Mouse (Mus musculus): ENCODE measurements around the gene Gata3. TPM values are rescaled to one million over a fixed set of nuclear protein-coding genes. Genes with fewer than 3 reads are reported as not detected.

The Gata3 gene
- 5.5 and 6.1 TPM in 2 replicates for polyA plus RNA-seq (2011; ENCODE audit: insufficient read depth, insufficient read length, low read depth, missing spikeins)

DNA sequence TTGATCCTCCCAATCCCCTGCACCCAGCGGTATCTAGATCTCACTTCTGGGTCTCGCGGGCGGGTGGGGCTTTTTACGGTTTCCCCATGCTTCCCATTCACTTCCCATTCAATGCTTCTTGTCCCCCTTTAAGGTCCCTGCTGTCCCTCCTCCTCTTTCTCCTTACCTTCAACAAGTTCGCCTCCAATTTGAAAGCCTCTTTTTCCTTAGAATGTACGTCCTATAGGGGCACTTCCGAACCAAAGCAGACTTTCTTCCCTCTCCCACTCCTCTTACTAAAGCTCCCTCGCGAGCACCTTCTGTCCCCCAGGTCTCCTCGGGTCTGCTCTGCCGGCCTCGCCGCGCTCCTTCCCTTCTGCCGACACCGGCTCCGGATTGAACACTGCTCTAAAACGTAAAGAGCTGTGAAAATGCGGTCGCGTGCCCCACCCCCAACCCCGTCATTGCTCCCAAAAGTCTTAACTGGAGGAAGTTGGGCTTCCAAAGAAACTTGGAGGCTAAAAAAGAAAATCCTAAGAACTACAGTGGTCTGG, at the start of gene Gata3:
Gata3 (minus strand) TSS at position 384 of the 533 bp plus-strand sequence.
- peak within 1 kb of the TSS; percentile 55 for H3K4me3 ChIP-seq (ENCODE audit: low read depth, low read length)
- no peak within 1 kb of the TSS for H3K27ac ChIP-seq (ENCODE audit: insufficient read depth, low read length)
- peaks cover 26% of the 10 kb centered on the region for H3K27me3 ChIP-seq (ENCODE audit: control insufficient read depth, insufficient read depth, low read length, poor library complexity, severe bottlenecking)
- TF ChIP-seq EP300 (IDR thresholded peaks at IDR 0.05; ENCODE audit: insufficient read depth, low read depth, low read length) (no peak), CTCF (IDR thresholded peaks at IDR 0.05; ENCODE audit: low read depth, low read length) (no peak), POLR2A (IDR thresholded peaks at IDR 0.05; ENCODE audit: insufficient read depth, low read length) (no peak)
- H3K9ac ChIP-seq (ENCODE audit: low read depth, poor library complexity, severe bottlenecking), result 0 out of 2 replicates have a peak within 1 kb of the TSS, but pooled peaks have one; percentile 13
- no peaks in the 10 kb centered on the region for H3K4me1 ChIP-seq (ENCODE audit: control insufficient read depth, insufficient read depth, low read length)
- no peaks in the 10 kb centered on the region for H3K36me3 ChIP-seq (ENCODE audit: control insufficient read depth, insufficient read depth, low read length, poor library complexity, severe bottlenecking)
- H3K9me3 ChIP-seq (replicated peaks; ENCODE audit: control insufficient read depth, insufficient read depth, low read length, poor library complexity, severe bottlenecking), result no peaks in the 10 kb centered on the region

DNA sequence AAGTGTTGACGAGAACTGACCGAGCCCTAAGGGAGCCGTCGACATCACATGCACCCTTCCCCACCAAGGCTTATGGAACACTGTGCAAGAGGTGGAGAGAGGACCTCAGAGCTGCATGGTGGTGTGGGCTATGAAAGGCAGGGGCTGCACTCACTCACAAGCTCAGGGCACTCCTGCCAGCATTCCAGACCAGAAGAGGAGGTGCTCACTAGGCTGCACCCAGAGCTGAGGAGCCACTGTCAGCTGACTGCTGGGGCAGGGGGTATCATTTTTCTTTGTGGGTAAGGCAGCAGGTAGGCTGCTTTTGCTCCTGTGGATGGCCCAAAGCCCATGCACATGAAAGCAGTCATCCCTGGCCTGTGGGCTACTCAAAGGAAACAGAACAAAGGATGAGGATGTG, 49.4 kb upstream of the Gata3 start:
- Histone ChIP-seq H3K4me3 (ENCODE audit: low read depth, low read length) (no peak overlapping the region), H3K9me3 (replicated peaks; ENCODE audit: control insufficient read depth, insufficient read depth, low read length, poor library complexity, severe bottlenecking) (no peaks in the 10 kb centered on the region), H3K27ac (ENCODE audit: insufficient read depth, low read length) (no peak overlapping the region), H3K9ac (ENCODE audit: low read depth, poor library complexity, severe bottlenecking) (no peak overlapping the region), H3K4me1 (ENCODE audit: control insufficient read depth, insufficient read depth, low read length) (peaks cover 5% of the 10 kb centered on the region), H3K36me3 (ENCODE audit: control insufficient read depth, insufficient read depth, low read length, poor library complexity, severe bottlenecking) (no peaks in the 10 kb centered on the region; the same call in 1 of the 2 replicates), H3K27me3 (ENCODE audit: control insufficient read depth, insufficient read depth, low read length, poor library complexity, severe bottlenecking) (no peaks in the 10 kb centered on the region)
- TF ChIP-seq CTCF (IDR thresholded peaks at IDR 0.05; ENCODE audit: low read depth, low read length), result no peak
- TF ChIP-seq EP300 (IDR thresholded peaks at IDR 0.05; ENCODE audit: insufficient read depth, low read depth, low read length), result no peak
- TF ChIP-seq POLR2A (IDR thresholded peaks at IDR 0.05; ENCODE audit: insufficient read depth, low read length), result no peak

GRCm38 (mm10) chr2:9935965-9936364, 46.1 kb upstream of the Gata3 start:
- Histone ChIP-seq H3K4me3 (ENCODE audit: low read depth, low read length) (no peak overlapping the region), H3K27me3 (ENCODE audit: control insufficient read depth, insufficient read depth, low read length, poor library complexity, severe bottlenecking) (no peaks in the 10 kb centered on the region), H3K27ac (ENCODE audit: insufficient read depth, low read length) (no peak overlapping the region), H3K36me3 (ENCODE audit: control insufficient read depth, insufficient read depth, low read length, poor library complexity, severe bottlenecking) (no peaks in the 10 kb centered on the region; the same call in 1 of the 2 replicates), H3K9ac (ENCODE audit: low read depth, poor library complexity, severe bottlenecking) (no peak overlapping the region), H3K9me3 (replicated peaks; ENCODE audit: control insufficient read depth, insufficient read depth, low read length, poor library complexity, severe bottlenecking) (no peaks in the 10 kb centered on the region), H3K4me1 (ENCODE audit: control insufficient read depth, insufficient read depth, low read length) (peaks cover 5% of the 10 kb centered on the region)
- no peak for TF ChIP-seq POLR2A (IDR thresholded peaks at IDR 0.05; ENCODE audit: insufficient read depth, low read length)
- TF ChIP-seq EP300 (IDR thresholded peaks at IDR 0.05; ENCODE audit: insufficient read depth, low read depth, low read length), result no peak
- TF ChIP-seq CTCF (IDR thresholded peaks at IDR 0.05; ENCODE audit: low read depth, low read length), result no peak

DNA sequence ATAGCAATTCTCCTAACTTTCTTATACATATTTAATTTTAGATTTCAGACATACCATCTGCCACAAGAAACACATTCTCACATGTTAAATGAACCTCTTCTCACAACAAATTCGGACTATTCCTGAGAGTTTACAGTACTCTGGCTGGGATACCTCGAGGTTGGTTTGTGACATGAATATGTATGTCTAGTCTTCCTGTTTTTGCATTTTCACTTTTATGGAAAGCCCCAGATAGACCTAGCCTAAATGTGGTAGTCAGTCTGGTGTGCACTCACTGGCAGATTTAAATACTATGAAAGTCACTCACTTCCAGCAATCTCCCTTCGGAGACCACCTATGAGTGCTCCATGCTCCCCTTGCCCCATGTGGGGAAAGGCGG, 37.1 kb upstream of the Gata3 start:
- TF ChIP-seq POLR2A (IDR thresholded peaks at IDR 0.05; ENCODE audit: insufficient read depth, low read length), result no peak
- no peak for TF ChIP-seq EP300 (IDR thresholded peaks at IDR 0.05; ENCODE audit: insufficient read depth, low read depth, low read length)
- TF ChIP-seq CTCF (IDR thresholded peaks at IDR 0.05; ENCODE audit: low read depth, low read length), result no peak

DNA sequence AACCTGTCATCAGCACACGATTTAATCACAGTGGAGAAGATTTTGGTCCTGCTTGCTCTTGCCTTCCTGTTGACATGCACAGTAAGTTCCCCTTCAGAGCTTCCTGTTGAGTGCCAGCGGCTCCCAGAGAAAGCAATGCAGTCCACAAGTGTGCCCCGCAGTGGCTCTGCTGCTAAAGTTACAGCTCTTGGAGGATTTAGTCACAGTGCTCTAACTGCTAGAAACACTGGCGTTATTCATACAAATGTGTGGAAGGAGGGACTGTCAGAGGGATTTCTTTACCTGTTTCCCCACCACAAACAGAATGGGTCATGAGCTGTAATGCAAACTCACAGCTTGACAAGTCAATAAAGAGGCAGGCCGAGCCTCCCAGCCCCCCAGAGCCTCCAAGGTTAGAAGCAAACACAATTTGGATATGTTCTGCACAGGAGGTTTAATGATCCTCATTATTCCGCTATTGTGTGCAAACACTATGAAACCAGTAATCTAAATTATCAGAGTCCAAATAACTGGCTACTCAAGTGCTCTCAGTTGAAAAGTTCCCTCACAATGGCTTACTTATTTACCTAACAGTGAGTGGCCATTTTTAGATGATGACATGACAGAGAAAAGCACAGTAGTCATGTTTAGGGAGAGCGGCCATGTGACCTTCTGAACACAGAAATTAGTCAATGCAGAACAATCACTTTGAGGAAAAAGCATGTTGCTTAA, 36.5 kb upstream of the Gata3 start:
- Histone ChIP-seq H3K27ac (ENCODE audit: insufficient read depth, low read length) (no peak overlapping the region), H3K27me3 (ENCODE audit: control insufficient read depth, insufficient read depth, low read length, poor library complexity, severe bottlenecking) (no peaks in the 10 kb centered on the region), H3K9me3 (replicated peaks; ENCODE audit: control insufficient read depth, insufficient read depth, low read length, poor library complexity, severe bottlenecking) (no peaks in the 10 kb centered on the region), H3K36me3 (ENCODE audit: control insufficient read depth, insufficient read depth, low read length, poor library complexity, severe bottlenecking) (no peaks in the 10 kb centered on the region), H3K4me1 (ENCODE audit: control insufficient read depth, insufficient read depth, low read length) (no peaks in the 10 kb centered on the region), H3K9ac (ENCODE audit: low read depth, poor library complexity, severe bottlenecking) (no peak overlapping the region), H3K4me3 (ENCODE audit: low read depth, low read length) (no peak overlapping the region)
- no peak for TF ChIP-seq EP300 (IDR thresholded peaks at IDR 0.05; ENCODE audit: insufficient read depth, low read depth, low read length)
- TF ChIP-seq CTCF (IDR thresholded peaks at IDR 0.05; ENCODE audit: low read depth, low read length), result no peak
- TF ChIP-seq POLR2A (IDR thresholded peaks at IDR 0.05; ENCODE audit: insufficient read depth, low read length), result no peak

More for the DNA sequence above, 37.1 kb upstream of the Gata3 start:
- H3K27ac ChIP-seq (ENCODE audit: insufficient read depth, low read length), result no peak overlapping the region
- H3K9me3 ChIP-seq (replicated peaks; ENCODE audit: control insufficient read depth, insufficient read depth, low read length, poor library complexity, severe bottlenecking), result no peaks in the 10 kb centered on the region
- H3K27me3 ChIP-seq (ENCODE audit: control insufficient read depth, insufficient read depth, low read length, poor library complexity, severe bottlenecking), result no peaks in the 10 kb centered on the region
- H3K4me1 ChIP-seq (ENCODE audit: control insufficient read depth, insufficient read depth, low read length), result no peaks in the 10 kb centered on the region
- no peak overlapping the region for H3K4me3 ChIP-seq (ENCODE audit: low read depth, low read length)
- H3K9ac ChIP-seq (ENCODE audit: low read depth, poor library complexity, severe bottlenecking), result no peak overlapping the region
- no peaks in the 10 kb centered on the region for H3K36me3 ChIP-seq (ENCODE audit: control insufficient read depth, insufficient read depth, low read length, poor library complexity, severe bottlenecking)

Data from ES-Bruce4 (cell line).